Mouse (Mus musculus) kidney, embryonic 16.5 days (tissue): Measurements from ENCODE around the gene Rtn1. TPM values are rescaled to one million over a fixed set of nuclear protein-coding genes. Genes with fewer than 3 reads are reported as not detected.

Experiments used
- ATAC-seq: fragments of 200-750 bp; cut with Nextera tagmentation; 2 replicates; pipeline ENCODE4 v1.8.0; 2017; ENCODE audit warnings: moderate TSS enrichment; ENCODE audit not compliant: low FRiP score, low TSS enrichment
- H3K27ac ChIP-seq: fragments of 300-500 bp; sonication (generic); 2 replicates; pipeline ENCODE4 v1.5.1; 2014; ENCODE audit warnings: low read length
- H3K27me3 ChIP-seq: fragments of 300-500 bp; sonication (generic); 2 replicates; pipeline ENCODE4 v1.6.1; 2014; ENCODE audit warnings: low read length, control low read depth, mixed read lengths; ENCODE audit not compliant: insufficient read depth
- H3K36me3 ChIP-seq: fragments of 300-500 bp; sonication (generic); 2 replicates; pipeline ENCODE4 v1.6.1; 2014; ENCODE audit warnings: low read length, control low read depth, mixed read lengths; ENCODE audit not compliant: insufficient read depth
- H3K4me1 ChIP-seq: fragments of 300-500 bp; sonication (generic); 2 replicates; pipeline ENCODE4 v1.6.1; 2014; ENCODE audit warnings: low read length, control low read depth, mixed read lengths; ENCODE audit not compliant: insufficient read depth
- H3K4me2 ChIP-seq: fragments of 300-500 bp; sonication (generic); replicated peaks from 2 replicates; pipeline ENCODE4 v1.6.1; 2014; ENCODE audit warnings: low read depth, low read length
- H3K4me3 ChIP-seq: fragments of 300-500 bp; sonication (generic); 2 replicates; pipeline ENCODE4 v1.5.1; 2014; ENCODE audit warnings: mild to moderate bottlenecking, low read length
- H3K9ac ChIP-seq: fragments of 300-500 bp; sonication (generic); replicated peaks from 2 replicates; pipeline ENCODE4 v1.6.1; 2014; ENCODE audit warnings: low read length
- H3K9me3 ChIP-seq: fragments of 300-500 bp; sonication (generic); 2 replicates; pipeline ENCODE4 v1.6.1; 2016; ENCODE audit warnings: low read length, control low read depth
- WGBS: fragments of 180-500 bp; shearing (Covaris S2); extraction: QIAGEN DNeasy Blood & Tissue Kit; methylation state at CpG from one replicate; pipeline ENCODE4 v1.1.7; 2014; 5-methylcytosine and 5-hydroxymethylcytosine counted together
- polyA plus RNA-seq: library from polyadenylated mRNA; unstranded; fragments of >200 nt; fragmentation: Nextera tagmentation; extraction: Ambion mirVana; gene quantifications from 2 replicates; pipeline ENCODE4 v1.2.1, GENCODE M21; 2015

The Rtn1 gene
- polyA plus RNA-seq, 1 experiment from 2014 or later, result 9.4 TPM

DNA sequence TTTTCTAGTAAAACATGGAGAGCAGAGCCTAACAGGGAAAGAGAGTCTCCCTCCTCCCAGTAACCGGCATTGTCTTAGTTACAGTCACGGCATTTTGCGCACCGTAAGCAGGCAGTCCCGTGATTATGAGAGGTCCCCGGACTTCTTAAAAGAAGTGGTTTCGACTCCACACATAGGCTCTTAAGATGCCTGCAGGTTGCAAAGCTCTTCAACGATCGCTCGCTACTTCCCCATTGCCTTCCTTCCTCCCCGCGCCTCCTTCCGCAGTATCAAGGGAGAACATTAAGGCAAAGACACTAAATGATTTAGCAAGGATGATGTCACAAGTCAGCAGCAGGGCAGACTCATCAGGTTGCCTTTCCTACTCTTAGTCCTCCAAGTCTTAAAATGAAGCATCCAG lies 72.8 kb downstream of the Rtn1 start:
- H3K4me2 ChIP-seq, result no peak overlapping the region
- H3K9ac ChIP-seq, result no peak overlapping the region
- no peak overlapping the region for H3K4me3 ChIP-seq
- no peaks in the 10 kb centered on the region for H3K27me3 ChIP-seq
- H3K36me3 ChIP-seq, result no peaks in the 10 kb centered on the region
- no peak overlapping the region for H3K27ac ChIP-seq
- WGBS, result 83% methylated on average over 13 of the region's 13 CpGs
- ATAC-seq, result no peak
- no peaks in the 10 kb centered on the region for H3K4me1 ChIP-seq
- H3K9me3 ChIP-seq, result no peaks in the 10 kb centered on the region

DNA sequence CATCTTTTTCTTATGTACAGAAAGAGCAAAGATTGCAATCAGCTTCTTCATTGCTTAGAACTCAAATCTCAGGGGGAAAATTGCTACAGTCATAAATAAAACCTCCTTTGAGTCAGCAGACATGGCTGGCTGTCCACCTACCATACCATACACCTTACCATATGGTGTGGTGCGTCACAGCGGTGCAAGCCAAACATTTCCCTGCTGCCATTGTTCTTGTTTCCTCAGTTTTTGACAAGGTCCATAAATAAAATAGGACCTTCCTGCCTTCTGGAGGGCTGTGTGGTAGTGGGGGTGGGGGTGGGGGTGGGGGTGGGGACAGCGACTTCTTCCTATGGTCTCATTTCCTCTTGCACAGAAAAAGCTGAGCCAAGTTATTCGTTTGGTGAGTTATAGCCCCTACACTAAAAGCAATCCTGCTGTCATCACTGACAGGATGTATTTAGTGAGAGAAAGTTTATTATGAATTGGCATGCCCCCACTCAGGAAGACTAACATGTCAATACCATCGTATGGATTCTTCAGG lies 76.3 kb downstream of the Rtn1 start:
- H3K9me3 ChIP-seq, result no peaks in the 10 kb centered on the region
- H3K4me3 ChIP-seq, result no peak overlapping the region
- no peaks in the 10 kb centered on the region for H3K27me3 ChIP-seq
- no peak overlapping the region for H3K9ac ChIP-seq
- H3K4me2 ChIP-seq, result no peak overlapping the region
- H3K36me3 ChIP-seq, result no peaks in the 10 kb centered on the region
- no peaks in the 10 kb centered on the region for H3K4me1 ChIP-seq
- ATAC-seq, result peak; percentile 73
- WGBS, result 56% methylated on average over 5 of the region's 5 CpGs
- H3K27ac ChIP-seq, result no peak overlapping the region

DNA sequence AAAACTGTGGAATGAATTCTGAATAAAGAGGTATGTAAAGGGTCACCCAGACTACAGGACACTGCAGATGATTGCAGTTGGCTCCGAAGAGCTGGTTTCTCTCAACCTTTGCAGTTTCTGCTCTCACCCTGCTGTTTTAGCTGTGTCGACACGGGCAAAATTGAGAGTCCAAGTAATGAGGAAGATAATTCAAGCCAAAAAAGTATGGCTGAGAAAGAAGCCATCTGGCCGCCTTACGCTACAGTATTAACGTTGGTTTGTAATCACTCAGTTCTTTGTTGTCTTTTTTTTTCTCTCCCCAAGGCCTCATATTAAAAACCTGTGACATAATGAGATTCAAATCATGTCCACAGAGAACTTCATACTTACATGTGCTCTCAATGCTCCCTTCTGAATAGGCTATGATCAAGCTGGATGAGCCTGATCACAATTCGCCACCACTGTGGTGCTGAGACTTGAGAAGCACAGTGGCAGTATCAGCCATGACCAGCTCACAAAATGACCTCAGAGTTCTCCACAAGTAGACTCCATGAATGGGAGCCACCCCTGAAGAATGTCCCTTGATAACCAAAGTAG lies 76.9 kb downstream of the Rtn1 start:
- 71% methylated on average over 7 of the region's 7 CpGs for WGBS
- Histone ChIP-seq H3K27ac (no peak overlapping the region), H3K4me3 (no peak overlapping the region), H3K36me3 (no peaks in the 10 kb centered on the region), H3K27me3 (no peaks in the 10 kb centered on the region), H3K9ac (no peak overlapping the region), H3K9me3 (no peaks in the 10 kb centered on the region), H3K4me2 (no peak overlapping the region), H3K4me1 (no peaks in the 10 kb centered on the region)
- no peak for ATAC-seq

DNA sequence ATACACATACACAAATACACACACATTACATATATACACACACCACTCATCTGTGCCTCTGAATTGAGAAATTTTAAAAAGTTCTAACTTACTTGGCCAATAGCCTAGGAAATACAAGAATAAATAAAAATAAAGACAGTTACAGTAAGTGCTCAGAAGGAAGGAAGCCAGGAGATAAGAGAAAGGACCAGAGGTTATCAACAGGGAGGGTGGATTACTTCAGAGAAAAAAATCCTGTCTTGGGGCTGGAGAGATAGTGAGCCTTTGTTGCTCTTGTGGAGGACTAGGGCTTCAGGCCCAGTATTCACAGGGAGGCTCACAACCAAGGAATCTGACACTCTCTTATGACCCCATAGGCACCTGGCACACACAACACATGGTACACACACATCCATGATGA lies 82.8 kb downstream of the Rtn1 start:
- H3K27me3 ChIP-seq, result no peaks in the 10 kb centered on the region
- no peak overlapping the region for H3K4me2 ChIP-seq
- no peaks in the 10 kb centered on the region for H3K9me3 ChIP-seq
- no peaks in the 10 kb centered on the region for H3K36me3 ChIP-seq
- no peak overlapping the region for H3K4me3 ChIP-seq
- H3K4me1 ChIP-seq, result 0 out of 2 replicates have a peak, but pooled peaks cover 6% of the 10 kb centered on the region
- no peak overlapping the region for H3K27ac ChIP-seq
- no peak overlapping the region for H3K9ac ChIP-seq
- no peak for ATAC-seq

DNA sequence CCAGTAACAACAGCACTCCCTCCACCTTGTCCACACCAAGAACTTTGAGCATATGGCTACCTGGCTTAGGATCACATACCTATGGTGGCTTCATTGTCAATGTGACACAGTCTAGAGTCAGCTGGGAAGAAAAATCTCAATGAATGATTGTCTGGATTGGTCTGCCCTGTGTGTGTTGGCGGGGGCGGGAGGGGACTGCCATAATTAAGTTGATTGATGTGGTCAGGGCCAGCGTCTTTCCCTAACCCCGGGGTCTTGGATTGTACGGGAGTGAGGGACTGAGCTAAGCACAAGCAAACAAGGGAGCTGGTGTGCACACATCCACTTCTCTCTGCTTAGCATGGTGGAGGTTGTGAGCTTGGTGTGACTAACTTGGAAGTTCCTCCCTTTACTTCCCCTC lies 83.8 kb downstream of the Rtn1 start:
- Histone ChIP-seq H3K9ac (no peak overlapping the region), H3K9me3 (no peaks in the 10 kb centered on the region), H3K36me3 (no peaks in the 10 kb centered on the region), H3K4me1 (0 out of 2 replicates have a peak, but pooled peaks cover 6% of the 10 kb centered on the region), H3K4me2 (no peak overlapping the region), H3K27me3 (no peaks in the 10 kb centered on the region), H3K27ac (no peak overlapping the region), H3K4me3 (no peak overlapping the region)
- no peak for ATAC-seq
- WGBS, result 12% methylated on average over 5 of the region's 5 CpGs

DNA sequence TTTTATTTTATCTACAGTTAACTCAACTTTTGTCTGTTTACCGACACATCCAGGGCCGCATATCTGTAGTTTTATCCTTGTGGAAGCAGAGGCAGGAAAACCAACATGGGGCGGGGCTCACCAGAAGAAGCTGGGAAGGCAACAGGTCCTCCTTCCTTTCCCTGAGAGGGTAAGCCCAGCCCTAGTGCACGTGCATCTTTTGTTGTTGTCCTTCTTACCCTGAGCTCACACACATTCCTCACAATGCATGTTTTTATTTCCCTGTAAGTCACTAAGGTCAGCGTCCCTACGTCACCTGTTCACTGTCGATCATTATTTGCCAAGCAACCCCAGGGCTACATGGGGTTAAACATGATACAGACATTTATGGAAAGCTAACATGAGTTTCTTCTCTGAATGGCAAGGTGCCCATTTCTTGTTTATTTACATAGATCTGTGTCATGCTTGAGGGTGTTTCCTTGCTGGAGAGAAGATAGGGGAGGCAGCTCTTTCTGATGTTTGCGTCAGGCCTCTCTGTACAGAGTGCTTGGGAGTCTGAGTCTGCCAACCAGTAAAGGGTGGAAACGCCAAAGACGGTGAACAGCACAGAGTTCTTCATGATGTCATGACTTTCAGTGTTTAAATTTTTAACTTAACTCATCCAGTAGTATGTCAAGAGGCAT lies 84.5 kb downstream of the Rtn1 start:
- Histone ChIP-seq H3K4me1 (0 out of 2 replicates have a peak, but pooled peaks cover 6% of the 10 kb centered on the region), H3K27me3 (no peaks in the 10 kb centered on the region), H3K36me3 (no peaks in the 10 kb centered on the region), H3K9ac (no peak overlapping the region), H3K9me3 (no peaks in the 10 kb centered on the region), H3K4me2 (no peak overlapping the region), H3K27ac (no peak overlapping the region), H3K4me3 (no peak overlapping the region)
- 0 out of 2 replicates have a peak, but pooled peaks have one; percentile 49 for ATAC-seq
- 66% methylated on average over 10 of the region's 10 CpGs for WGBS

DNA sequence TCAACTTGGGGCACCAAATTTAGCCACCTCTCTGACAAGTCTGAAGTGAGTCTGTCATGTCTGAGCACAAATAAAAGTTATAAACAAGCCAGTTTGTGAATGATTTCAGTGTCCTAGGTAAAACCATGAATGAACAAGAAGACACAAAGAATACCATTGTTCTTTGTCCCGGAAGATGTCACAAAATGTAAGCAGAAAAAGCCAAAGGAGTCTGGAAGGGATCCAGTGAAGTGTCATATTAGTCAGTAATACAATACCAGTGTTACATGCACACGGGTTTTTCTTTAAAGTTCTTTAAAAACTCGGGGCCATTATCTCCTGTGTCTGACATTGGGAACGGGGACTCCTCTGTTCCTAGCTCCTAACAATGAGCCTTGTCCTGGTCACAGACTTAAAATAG lies 85.1 kb downstream of the Rtn1 start:
- H3K9me3 ChIP-seq, result no peaks in the 10 kb centered on the region
- no peaks in the 10 kb centered on the region for H3K36me3 ChIP-seq
- H3K4me3 ChIP-seq, result no peak overlapping the region
- H3K4me2 ChIP-seq, result no peak overlapping the region
- no peak overlapping the region for H3K9ac ChIP-seq
- 0 out of 2 replicates have a peak, but pooled peaks cover 6% of the 10 kb centered on the region for H3K4me1 ChIP-seq
- ATAC-seq, result no peak
- H3K27me3 ChIP-seq, result no peaks in the 10 kb centered on the region
- H3K27ac ChIP-seq, result no peak overlapping the region
- WGBS, result 61% methylated on average over 4 of the region's 4 CpGs

DNA sequence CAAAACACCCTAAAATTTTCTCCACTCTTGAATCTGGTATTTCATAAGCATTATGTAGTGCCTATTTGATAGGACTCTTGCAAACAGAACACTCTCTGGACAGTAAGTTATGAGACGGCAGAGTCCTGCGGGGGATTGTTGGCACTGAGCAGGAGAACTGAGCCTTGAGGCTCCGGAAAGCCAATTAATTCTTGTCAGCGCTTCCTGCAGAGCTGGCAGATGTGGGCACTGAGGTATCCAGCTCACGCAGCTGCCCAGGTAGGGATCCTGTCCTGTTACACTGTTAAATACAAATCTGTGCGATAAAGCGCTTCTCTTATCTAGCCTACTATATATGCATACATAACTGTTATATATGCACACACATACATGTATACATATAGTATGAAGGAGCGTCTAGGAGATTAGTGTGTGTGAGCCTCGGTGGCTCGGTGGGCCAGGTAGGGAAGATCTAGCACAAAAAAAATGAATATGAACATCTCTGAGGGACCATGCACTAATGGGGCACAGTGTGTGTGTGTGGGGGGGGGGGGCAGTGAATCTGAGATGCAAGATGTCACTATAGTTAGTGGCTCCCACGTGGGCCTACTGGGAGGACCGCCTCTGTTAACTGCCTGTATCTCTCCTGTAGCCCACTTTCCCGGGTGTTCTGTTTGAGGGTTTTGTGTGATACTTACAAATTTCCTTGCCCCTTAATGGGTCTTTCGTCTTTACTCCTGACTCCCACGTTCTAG lies 93.0 kb downstream of the Rtn1 start:
- 69% methylated on average over 15 of the region's 15 CpGs for WGBS
- ATAC-seq, result no peak

DNA sequence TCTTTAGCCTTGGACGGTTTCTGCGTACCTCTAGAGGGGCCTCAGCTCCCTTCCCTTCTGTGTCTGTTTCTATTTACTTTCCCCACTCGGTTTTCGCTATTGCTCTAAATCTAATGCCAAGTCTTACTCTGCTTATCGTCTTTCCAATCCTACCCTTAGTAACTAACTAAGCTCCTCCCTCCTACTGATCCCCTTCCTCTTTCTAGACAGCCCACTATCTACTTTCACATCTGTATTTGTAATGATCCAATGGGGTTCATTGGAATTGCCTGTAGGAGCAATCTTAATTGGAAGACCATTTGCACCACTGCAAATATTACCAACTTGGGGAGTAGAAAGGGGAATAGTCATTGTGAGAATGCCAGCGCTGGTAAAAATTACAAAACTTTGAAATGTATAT lies 98.0 kb downstream of the Rtn1 start:
- H3K27me3 ChIP-seq, result no peaks in the 10 kb centered on the region
- no peaks in the 10 kb centered on the region for H3K4me1 ChIP-seq
- ATAC-seq, result no peak
- no peak overlapping the region for H3K4me2 ChIP-seq
- H3K4me3 ChIP-seq, result no peak overlapping the region
- WGBS, result 78% methylated on average over 6 of the region's 6 CpGs
- H3K36me3 ChIP-seq, result no peaks in the 10 kb centered on the region
- no peak overlapping the region for H3K9ac ChIP-seq
- no peak overlapping the region for H3K27ac ChIP-seq
- H3K9me3 ChIP-seq, result no peaks in the 10 kb centered on the region

More for the DNA sequence above, 93.0 kb downstream of the Rtn1 start:
- H3K4me1 ChIP-seq, result no peaks in the 10 kb centered on the region
- H3K27me3 ChIP-seq, result no peaks in the 10 kb centered on the region
- H3K36me3 ChIP-seq, result no peaks in the 10 kb centered on the region
- no peaks in the 10 kb centered on the region for H3K9me3 ChIP-seq
- H3K27ac ChIP-seq, result no peak overlapping the region
- H3K9ac ChIP-seq, result no peak overlapping the region
- H3K4me2 ChIP-seq, result no peak overlapping the region
- H3K4me3 ChIP-seq, result no peak overlapping the region

DNA sequence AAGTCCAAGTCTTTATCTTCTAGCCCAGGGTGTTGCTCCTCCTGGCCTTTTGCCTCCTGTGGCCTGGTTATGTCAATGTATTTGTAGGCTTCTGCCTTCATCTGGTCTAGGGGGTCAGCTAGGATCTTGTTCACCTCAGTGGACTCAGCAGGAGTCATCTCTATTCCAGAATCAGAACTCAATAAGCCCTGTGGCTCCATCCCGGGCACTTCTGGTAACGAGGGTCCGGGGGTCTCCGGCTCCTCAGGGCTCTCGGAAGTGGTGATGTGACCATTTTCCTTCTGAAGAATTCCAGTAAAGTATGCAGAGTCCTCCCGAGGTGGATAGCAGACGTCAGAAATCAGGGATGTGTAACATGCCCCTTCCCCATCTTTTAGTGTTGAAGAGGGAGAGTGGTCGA lies 100.3 kb downstream of the Rtn1 start:
- no peaks in the 10 kb centered on the region for H3K27me3 ChIP-seq
- H3K9me3 ChIP-seq, result no peaks in the 10 kb centered on the region
- no peaks in the 10 kb centered on the region for H3K4me1 ChIP-seq
- ATAC-seq, result no peak
- 86% methylated on average over 8 of the region's 8 CpGs for WGBS
- H3K36me3 ChIP-seq, result no peaks in the 10 kb centered on the region
- no peak overlapping the region for H3K4me2 ChIP-seq
- H3K9ac ChIP-seq, result no peak overlapping the region
- H3K27ac ChIP-seq, result no peak overlapping the region
- no peak overlapping the region for H3K4me3 ChIP-seq
